Mouse (Mus musculus) CH12F3 (cell line): ENCODE measurements around the gene Ruvbl2.
"Not testable (repeated sequence)": the region's sequence is repeated elsewhere in the genome, so short reads cannot be mapped to it uniquely, and the experiment has no call there.

Experiments used
- in situ Hi-C: fragments of 300-500 bp; cut with MboI; formaldehyde crosslinking; loops from 2 replicates; pipeline ENCODE4 v1.14.3; 2020; ENCODE audit warnings: low sequenced_read_pairs

Ruvbl2 gene

DNA sequence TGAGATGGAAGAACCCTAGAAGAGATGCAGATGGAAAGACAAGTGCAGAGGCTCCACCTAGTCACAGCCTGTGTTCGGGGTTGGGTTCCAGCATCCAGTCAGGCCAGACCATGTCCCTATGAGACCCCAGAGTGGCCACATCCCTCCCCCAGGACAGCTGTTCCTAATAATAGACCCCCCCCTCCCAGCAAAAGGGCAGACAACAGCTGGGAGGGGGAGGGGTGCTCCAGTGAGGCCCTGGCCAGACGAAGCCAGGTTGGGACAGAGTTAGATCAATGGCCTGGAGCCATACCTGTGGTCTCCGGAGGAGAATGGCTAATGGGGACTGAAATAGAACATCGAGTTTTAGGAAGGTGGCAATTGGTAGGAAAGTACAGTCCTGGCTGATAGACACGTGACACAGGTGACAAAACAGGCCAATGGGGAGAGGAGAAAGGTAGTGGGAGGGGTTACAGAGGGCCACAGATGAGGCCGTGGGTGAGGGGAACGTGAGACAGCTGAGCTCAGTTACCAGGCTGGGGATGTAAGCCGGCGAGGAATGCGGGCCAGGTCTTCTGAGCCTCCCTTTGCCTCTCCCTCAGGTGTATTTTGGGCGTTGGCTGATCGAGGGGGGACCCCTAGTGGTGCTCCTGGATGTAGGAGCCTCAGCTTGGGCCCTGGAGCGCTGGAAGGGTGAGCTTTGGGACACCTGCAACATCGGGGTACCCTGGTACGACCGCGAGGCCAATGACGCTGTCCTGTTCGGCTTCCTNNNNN lies at the start of gene Ruvbl2:
Gene Ruvbl2 (minus strand): TSS at position 576 of the 756 bp plus-strand sequence.
- in situ Hi-C loops = no loop called here

DNA sequence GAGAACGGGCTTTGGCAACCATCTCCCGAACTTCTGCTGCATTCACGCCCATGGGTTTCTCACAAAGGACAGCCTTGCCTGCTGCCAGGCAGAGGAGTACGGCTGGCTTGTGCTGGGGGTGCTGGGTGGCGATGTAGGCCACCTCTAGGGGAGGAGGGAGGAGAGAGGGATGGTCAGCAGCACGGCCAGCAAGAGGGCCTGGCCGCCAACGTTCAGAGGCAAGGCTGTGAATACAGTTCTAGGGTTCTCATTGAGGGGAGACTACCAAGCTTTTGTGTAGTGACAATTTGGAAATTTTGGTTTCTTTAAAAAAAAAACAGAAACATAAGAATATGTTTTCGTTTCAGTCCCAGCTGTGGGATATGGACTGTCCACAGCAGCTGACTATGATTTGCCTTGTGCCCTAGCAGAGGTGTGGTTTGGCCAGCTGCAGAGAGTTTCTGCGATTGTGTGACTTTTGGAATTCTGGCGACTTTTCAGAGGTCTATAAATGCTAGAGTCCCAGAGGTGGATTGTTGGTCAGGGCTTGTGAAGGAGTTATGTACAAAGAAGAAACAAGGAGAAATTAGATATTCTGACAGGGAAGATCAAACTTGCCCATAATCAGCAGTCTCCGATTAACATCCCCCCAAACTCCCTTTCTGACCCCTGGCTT lies 49.0 kb upstream of the Ruvbl2 start, which contains the start of gene Gm45808:
Gene Gm45808 (minus strand): TSS at position 51 of the 655 bp plus-strand sequence.
- in situ Hi-C loops = no loop called here

DNA sequence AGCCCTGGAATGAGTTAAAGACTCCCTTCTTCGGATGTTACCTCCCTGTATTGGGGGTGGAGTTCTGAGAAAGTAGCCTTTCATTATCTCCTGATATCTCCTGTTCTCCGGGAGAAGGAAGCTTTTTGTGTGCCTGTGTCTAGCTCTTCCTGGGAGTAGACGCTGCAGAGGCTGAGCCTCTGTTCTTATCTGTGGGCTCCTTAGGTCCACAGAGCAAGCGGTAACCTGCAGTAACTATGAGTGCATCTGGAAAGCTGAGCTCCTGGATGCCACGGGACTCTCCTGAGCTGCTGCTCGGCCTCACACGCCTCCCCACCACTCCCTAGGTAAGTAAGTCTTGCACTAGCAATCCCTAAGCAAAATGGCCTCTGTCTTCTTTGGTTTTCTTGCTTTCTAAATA lies 48.3 kb upstream of the Ruvbl2 start:
- in situ Hi-C loops = no loop called here

DNA sequence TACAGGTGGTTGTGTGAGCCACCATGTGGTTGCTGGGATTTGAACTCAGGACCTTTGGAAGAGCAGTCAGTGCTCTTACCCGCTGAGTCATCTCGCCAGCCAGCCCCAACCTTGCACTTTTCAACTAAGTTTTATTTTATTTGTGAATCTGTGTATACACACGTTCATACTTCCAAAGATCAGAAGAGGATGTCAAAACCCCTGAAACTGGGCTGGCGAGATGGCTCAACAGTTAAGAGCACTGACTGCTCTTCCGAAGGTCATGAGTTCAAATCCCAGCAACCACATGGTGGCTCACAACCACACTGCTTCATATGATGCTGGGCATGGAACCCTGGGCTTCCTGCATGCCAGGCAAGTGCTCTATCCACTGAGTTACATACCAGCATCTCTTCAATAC lies 47.1 kb upstream of the Ruvbl2 start:
- in situ Hi-C loops = not testable (repeated sequence)

DNA sequence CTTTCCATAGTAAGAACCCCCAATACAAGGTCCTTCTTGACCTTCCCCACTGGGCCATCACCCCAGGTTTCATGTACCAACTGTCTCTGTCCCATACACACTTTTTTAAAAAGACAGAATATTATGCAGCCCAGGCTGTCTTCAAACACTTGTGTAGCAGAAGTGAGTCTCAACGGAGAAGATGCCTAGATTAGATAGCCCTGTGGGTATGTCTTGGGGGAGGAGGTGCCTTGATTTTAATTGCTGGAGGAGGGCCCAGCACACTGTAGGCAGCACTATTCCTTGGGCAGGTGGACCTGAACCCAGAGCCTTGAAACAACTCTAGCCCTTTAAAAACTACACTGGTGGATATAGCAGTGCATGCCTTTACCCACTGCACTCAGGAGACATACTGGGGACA lies 44.3 kb upstream of the Ruvbl2 start:
- in situ Hi-C loops = no loop called here

DNA sequence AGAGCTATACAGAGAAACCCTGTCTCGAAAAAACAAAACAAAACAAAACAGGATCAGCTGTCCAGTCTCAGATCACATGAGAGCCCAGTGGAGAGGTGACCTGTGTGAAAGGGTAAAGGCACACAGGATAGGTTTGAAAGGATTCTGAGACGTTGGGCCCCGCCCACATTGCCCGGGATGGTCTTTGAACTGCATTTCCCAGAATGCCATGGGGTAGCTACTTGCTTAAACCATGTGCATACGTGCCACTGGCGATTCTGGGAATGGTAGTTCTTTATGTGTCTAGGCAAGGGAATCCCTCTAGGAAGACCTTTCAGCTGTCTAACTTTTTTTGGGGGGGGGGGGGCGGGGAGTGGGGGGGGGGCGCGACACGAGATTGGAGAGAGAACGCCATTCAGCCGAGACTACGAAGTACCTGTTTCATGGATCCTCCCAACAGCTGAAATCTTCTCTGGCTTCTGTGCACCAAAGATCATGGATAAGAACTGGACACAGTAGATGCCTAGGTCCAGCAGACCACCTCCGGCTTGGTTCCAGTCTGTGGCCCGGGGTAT lies 43.6 kb upstream of the Ruvbl2 start, which contains the start of gene Tulp2:
Gene Tulp2 (plus strand): TSS at position 504 of the 554 bp plus-strand sequence.
- in situ Hi-C loops = no loop called here

DNA sequence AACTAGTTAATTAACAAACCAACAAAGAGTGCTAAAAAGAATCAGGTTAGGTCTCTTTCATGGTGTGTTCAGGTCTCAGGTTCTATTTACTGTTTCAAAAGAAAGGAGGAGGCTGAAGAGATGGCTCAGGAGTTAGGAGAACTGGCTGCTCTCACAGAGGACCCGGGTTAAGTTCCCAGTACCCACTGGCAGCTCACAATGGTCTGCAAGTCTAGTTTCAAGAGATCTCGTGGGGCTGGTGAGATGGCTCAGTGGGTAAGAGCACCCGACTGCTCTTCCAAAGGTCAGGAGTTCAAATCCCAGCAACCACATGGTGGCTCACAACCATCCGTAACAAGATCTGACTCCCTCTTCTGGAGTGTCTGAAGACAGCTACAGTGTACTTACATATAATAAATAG lies 42.4 kb upstream of the Ruvbl2 start:
- in situ Hi-C loops = not testable (repeated sequence)

DNA sequence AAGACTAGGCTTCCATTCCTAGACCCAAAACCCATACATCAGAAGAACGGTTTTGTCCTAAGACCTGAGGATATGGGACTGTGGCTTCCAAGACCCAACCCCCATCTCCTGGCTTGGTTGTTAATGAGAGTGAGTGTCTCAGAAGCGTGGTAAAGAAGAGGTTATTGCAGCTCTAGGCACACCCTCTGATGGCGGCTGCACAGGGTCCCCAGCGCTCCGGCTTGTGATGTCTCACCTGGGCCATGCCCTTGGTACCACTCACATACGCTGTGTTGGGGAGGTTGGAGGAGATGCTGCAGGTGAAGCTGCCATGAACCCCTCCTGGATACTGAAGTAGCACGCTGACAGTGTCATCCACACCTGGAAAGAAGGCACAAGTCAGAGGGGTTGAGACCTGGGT lies 40.9 kb upstream of the Ruvbl2 start:
- in situ Hi-C loops = no loop called here

DNA sequence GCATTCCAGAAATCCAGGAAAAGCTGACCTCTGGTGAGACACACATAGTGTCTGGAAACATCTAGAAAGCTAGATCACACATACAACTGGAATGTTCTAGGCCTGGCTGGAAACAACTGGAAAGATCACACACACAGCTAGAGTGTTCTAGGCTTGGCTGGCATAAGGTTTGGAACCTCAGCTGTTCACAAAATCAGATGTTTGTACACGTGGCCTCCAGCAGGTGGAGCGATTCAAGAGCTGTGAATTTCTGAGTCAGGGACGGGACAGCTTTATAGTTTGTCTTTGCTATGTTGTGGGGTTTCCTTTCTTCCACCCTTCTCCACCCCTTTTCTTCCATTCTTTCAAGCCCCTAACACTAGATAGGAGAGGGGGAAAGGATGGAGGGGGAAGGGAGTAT lies 39.1 kb upstream of the Ruvbl2 start:
- in situ Hi-C loops = no loop called here

DNA sequence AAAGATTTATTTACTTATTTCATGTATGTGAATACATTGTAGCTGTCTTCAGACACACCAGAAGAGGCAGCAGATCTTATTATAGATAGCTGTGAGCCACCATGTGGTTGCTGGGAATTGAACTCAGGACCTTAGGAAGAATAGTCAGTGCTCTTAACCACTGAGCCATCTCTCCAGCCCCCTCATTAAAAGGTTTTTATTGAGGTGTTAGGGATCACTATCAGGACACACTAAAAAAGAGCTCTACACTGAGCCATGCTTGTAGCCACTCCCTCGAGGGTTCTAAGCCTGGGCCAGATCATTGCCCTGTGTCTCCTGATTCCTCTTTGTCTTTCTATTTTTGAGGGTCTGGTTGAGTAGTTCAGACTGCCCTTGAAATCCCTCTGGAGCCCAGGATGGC lies 38.6 kb upstream of the Ruvbl2 start:
- in situ Hi-C loops = no loop called here

DNA sequence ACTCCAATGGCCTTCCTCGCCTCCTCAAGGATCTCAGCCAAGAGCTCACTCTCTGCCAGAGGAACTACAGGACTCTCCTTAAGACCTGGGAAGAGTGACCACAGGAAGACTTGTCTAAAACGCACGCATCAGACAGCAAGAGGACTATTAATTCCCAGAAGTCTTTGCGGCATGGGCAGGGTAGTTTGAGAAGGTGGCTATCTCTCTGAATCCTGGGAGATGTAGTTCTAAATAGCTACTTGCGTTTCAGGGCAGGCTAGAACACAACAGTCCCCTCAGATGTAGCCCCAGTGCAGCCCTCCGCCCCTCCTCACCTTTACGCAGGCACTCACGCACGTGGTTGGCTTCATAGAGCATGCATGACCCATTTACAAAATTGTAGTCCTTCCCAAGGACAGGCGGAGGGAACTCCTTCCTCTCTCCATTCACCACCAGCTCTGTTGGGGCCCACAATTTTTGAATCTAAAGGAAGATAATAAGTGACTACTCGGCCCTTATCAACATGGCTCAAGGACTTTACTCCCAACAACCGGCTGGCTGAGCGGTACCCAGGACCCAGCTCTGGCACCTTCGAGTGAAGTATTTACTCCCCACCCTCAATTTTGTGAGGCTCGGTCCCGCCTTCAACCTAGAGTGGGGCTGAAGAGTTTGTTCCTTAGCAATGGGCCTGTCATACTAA lies 37.5 kb upstream of the Ruvbl2 start:
- in situ Hi-C loops = no loop called here

DNA sequence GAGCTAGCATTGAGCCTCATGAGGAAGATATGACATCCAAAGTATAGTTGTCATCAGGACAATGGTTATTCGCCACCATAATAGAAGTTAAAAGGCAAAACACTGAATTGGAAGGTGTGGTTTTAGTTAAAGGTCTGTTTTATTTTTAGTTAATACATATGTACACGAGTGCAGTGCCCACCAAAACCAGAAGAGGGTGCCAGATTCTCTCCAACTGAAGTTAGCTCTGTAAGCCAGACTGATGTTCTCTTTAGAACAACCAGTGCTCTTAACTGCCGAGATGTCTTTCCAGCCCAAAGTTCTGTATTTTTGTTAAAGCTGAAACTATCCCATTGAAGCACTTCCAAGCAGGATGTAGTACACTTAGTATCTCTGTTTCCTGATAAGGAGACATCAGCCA lies 33.0 kb upstream of the Ruvbl2 start:
- in situ Hi-C loops = no loop called here

DNA sequence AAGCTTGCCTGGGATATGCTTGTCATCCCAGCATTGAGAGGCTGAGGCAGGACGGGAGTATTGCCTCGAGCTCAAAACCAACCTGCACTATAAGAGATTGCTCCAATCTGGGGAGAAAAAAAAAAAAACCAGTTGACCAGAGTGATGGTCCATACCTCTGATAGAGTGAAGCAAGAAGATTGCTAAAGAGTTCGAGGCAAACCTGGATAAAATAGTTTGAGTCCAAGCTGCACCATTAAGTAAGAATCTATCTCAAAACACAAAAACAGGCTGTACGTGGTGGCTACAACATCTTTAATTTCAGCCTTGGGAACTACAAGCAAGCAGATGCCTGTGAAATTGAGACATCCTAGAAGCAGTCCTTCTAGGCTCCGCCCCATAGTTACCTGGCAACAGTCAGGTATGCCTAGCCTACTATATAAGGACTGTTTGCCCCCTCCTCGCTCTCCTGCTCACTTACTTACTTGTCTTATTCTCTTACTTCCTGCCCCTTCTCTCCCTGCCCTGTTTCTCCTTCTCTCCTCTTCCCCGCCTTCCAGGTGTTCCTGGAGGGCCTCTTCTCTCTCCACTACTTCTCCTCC lies 29.3 kb upstream of the Ruvbl2 start:
- in situ Hi-C loops = no loop called here

DNA sequence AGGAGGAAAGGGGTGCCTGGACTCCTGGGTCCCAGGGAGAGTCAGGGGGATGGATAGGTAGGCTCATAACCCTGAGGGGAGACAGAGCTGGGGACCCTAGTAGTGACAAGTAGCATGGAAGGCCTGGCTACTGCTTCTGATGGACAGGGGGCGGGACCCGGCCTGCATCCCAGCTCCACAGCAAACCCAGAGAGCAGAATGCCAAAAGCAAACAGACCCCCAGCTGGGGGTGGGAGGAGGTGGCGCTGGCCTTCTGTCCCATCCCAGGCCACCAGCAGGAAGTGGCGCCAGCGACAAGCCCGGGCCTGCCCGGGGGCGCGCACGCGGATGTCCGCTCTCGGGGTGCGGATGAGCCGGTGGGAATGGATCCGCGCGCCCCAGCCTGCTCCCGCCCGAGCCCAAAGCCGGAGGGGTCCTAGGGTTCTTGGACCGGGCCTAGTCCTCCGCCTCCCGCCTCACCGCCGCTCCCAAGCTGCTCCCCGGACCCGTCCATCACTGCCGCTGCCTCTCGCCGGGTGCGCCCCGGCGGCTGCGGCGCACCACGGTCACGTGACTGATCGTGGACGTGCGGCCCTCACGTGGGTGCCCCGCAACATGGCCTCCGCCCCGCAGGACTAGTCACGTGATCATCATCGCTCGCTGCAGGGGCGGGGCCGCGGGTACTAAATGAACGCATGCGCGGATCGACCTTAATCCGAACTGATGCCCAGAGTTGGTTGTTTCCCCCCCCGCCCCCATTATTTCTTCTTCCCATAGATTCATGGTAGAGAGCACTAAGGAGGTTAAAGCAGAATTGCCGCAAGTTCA lies 28.6 kb upstream of the Ruvbl2 start, which contains the start of gene Bax:
Gene Bax (minus strand): TSS at position 616 of the 807 bp plus-strand sequence.
- in situ Hi-C loops = no loop called here

DNA sequence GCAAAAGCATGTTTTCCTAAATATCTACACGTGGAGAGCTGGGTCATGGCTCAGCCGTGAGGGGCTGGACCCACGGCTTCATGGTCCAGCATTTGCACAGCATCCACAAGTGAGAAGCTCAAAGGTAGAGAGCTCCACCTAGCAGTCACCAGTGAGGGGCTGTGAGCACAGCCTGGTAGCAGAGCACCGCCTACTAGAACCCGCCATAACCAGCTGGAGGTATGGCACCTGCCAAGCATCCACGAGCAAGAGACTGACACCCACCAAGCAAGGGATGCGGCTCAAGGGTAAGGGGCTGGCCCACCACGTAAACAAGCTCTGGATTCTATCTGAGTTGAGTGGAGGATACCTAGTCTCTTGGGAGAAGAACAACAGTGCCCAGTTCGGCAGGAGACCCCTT lies 27.7 kb upstream of the Ruvbl2 start:
- in situ Hi-C loops = no loop called here

DNA sequence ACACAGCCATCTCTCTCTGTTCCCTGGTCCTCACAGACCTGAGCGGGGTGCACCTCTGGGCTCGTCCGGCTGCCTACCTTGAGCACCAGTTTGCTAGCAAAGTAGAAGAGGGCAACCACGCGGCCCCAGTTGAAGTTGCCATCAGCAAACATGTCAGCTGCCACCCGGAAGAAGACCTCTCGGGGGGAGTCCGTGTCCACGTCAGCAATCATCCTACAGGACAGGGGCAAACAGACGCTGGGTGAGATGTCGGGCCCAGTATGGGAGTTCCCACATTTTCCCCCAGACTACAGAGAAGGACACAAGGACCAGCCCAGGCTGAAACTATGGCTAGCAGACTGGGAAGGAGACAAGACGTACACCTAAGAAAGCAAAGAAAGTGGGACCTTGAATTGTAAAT lies 27.2 kb upstream of the Ruvbl2 start:
- in situ Hi-C loops = no loop called here

DNA sequence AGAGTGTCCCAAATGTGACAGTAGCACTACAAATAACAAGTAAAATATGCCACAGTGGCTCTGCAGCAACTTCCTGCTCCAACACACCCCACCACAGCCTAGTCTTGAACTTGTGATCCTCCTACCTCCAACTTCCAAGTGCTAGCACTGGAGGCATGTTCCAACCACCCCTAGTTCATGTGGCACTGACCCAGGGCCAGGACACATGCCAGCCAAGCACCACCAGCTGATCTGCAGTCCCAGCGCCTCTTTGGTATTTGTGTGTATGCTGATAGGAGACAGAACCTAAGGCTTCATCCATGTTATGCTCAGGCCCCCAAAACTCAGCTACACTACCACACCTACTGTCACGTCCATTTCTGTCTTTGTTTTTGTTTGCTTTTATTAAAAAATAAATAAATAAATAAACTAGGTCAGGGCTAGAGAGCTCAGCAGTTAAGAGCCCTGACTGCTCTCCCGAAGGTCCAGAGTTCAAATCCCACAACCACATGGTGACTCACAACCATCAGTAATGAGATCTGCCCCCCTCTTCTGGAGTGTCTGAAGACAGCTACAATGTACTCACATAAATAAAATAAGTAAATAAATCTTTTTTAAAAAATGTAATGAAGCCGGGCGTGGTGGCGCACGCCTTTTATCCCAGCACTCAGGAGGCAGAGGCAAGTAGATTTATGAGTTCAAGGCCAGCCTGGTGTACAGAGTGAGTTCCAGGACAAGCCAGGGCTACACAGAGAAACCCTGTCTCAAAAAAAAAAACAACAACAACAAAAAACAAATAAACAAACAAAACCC lies 26.3 kb upstream of the Ruvbl2 start:
- in situ Hi-C loops = no loop called here

DNA sequence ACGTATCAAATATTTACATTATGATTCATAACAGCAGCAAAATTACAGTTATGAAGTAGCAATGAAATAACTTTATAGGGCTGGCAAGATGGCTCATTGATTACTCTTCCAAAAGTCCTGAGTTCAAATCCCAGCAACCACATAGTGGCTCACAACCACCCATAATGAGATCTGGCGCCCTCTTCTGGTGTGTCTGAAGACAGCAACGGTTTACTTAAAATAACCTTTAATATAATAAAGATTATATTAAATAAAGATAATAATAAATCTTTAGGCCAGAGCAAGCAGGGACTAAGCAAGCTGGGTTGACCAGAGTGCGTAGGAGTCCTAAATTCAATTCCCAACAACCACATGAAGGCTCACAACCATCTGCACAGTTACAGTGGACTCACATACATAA lies 25.0 kb upstream of the Ruvbl2 start:
- in situ Hi-C loops = not testable (repeated sequence)

DNA sequence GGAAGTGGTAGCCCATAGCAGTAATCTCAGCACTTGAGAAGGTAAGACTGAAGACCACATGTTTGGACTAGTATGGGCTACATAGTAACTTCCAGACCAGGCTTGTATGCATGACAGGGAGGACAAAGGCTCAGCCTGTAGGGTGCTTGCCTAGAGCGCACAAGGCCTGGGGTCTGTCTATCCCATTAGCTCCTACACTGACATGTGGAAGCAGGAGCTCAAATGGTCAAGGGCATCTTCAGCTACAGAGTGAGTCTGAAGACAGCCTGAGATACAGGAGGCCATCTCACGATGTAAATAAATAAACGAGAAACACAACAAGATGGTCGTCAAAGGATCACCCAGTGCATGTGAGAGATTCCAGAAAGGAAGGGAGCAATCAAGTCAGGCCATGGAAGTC lies 24.4 kb upstream of the Ruvbl2 start:
- in situ Hi-C loops = no loop called here

DNA sequence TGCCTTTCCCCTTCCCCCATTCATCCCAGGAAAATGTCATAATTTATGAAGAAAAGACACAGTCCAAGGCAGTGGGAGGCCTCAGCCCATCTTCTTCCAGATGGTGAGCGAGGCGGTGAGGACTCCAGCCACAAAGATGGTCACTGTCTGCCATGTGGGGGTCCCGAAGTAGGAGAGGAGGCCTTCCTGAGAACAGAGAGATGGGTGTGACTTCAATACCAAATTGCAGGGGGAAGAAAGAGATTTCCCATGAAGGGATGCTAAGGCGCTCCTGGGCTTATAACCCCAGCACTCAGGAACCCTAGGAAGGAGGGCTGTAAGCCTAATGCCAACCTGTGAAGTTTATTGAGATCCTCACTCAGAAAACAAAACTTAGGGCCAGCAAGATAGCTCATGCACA lies 23.9 kb upstream of the Ruvbl2 start:
- in situ Hi-C loops = no loop called here
